10 mouse cellular contexts compared by ENCODE assay signal in the genomic region with DNA sequence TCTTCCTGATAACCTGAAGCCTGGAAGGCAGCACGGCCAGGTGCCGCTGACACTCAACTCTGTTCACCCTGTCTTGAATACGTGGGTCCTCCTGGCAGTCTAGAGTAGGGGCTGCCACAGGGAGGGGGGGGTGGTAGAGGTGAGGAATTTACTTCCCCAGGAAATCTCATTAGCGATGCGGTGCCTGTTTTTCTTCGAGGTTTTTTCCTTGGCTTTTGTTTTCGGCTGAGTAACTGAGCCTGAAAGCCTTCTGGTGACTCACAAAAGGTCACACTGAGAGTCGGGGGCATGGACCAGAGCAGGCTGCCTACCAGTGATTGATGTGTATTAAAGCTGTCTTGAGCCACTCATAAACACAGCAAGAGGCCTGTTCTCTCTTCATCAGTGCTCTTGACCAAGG.
DNase-seq lines count a peak whose midpoint lies in the region; ATAC-seq and TF ChIP-seq lines count a peak whose summit lies in the region.
"Had no signal": no experiment of that assay in that cellular context is flagged by ENCODE, and none has a peak within 500 bp of the region (broad histone marks: within the 10 kb centered on the region; RNA-seq: fewer than 3 reads in every experiment).

No protein-coding gene starts in this region.

- no peak overlapping the region for H3K27ac ChIP-seq in lung, postnatal 0 days (ENCODE audit: low read length)
- peak overlapping the region; percentile 80 for H3K27ac ChIP-seq in midbrain, embryonic 10.5 days (replicated peaks)
- H3K27ac ChIP-seq: embryonic facial prominence, embryonic 12.5 days had no signal

- TF ChIP-seq CTCF in lung, postnatal 0 days (IDR thresholded peaks at IDR 0.05): no peak
- no peak for TF ChIP-seq CTCF in lung, adult 2 months (IDR thresholded peaks at IDR 0.05; ENCODE audit: insufficient read depth, low read length)

- H3K9ac ChIP-seq in lung, postnatal 0 days (replicated peaks; ENCODE audit: low read depth): no peak overlapping the region
- H3K9ac ChIP-seq: embryonic facial prominence, embryonic 12.5 days had no signal

- peak; percentile 16 for DNase-seq in adrenal gland, postnatal 14 days
- DNase-seq in adrenal gland, adult 8-10 months: no peak
- DNase-seq in lung, postnatal 0 days (ENCODE audit: low spot score): peak; percentile 7
- no peak for DNase-seq in lung, adult 2 months
- peak; percentile 50 for DNase-seq in midbrain, embryonic 10.5 days (ENCODE audit: low spot score)
- peak; percentile 39 for DNase-seq in yolk sac, embryonic 10.5 days (ENCODE audit: low spot score)
- DNase-seq in right cerebral cortex, postnatal 36 days (ENCODE audit: low spot score in 2 of 2): no peak
- DNase-seq in spleen, postnatal 4 days (ENCODE audit: low spot score in 2 of 2): no peak
- DNase-seq: lung, postnatal 36 days had no signal

- no peak for TF ChIP-seq EP300 in lung, postnatal 0 days (IDR thresholded peaks at IDR 0.05)

- 20% methylated on average over 8 of the region's 8 CpGs for whole genome bisulfite sequencing in lung, postnatal 0 days
- WGBS in lung, adult 2 months: 16% methylated on average over 8 of the region's 8 CpGs
- WGBS in midbrain, embryonic 10.5 days: 8% methylated on average over 8 of the region's 8 CpGs

- no peak overlapping the region for H3K4me2 ChIP-seq in lung, postnatal 0 days (replicated peaks; ENCODE audit: low read depth, low read length)
- H3K4me2 ChIP-seq: embryonic facial prominence, embryonic 12.5 days had no signal

- no peaks in the 10 kb centered on the region for H3K36me3 ChIP-seq in lung, postnatal 0 days (ENCODE audit: insufficient read depth, low read length)
- H3K36me3 ChIP-seq in midbrain, embryonic 10.5 days: no peaks in the 10 kb centered on the region
- H3K36me3 ChIP-seq: embryonic facial prominence, embryonic 12.5 days had no signal

- no peak for ATAC-seq in lung, postnatal 0 days

- no peaks in the 10 kb centered on the region for H3K9me3 ChIP-seq in lung, postnatal 0 days (ENCODE audit: low read length)
- no peaks in the 10 kb centered on the region for H3K9me3 ChIP-seq in midbrain, embryonic 10.5 days (replicated peaks)
- H3K9me3 ChIP-seq: embryonic facial prominence, embryonic 12.5 days had no signal

- no peak overlapping the region for H3K4me3 ChIP-seq in lung, postnatal 0 days (ENCODE audit: low read depth, low read length)
- no peak overlapping the region for H3K4me3 ChIP-seq in lung, adult 2 months (replicated peaks; ENCODE audit: extremely low read depth, low read depth, low read length)
- H3K4me3 ChIP-seq in midbrain, embryonic 10.5 days: no peak overlapping the region
- H3K4me3 ChIP-seq: embryonic facial prominence, embryonic 12.5 days had no signal

- H3K27me3 ChIP-seq in lung, postnatal 0 days (replicated peaks; ENCODE audit: insufficient read depth, low read length): no peaks in the 10 kb centered on the region
- no peaks in the 10 kb centered on the region for H3K27me3 ChIP-seq in midbrain, embryonic 10.5 days (ENCODE audit: low read depth, poor library complexity, severe bottlenecking)
- H3K27me3 ChIP-seq: embryonic facial prominence, embryonic 12.5 days had no signal

- H3K4me1 ChIP-seq in lung, postnatal 0 days (ENCODE audit: insufficient read depth, low read depth, low read length): no peaks in the 10 kb centered on the region
- no peaks in the 10 kb centered on the region for H3K4me1 ChIP-seq in lung, adult 2 months (ENCODE audit: control insufficient read depth, insufficient read depth, low read length)
- H3K4me1 ChIP-seq in midbrain, embryonic 10.5 days: peaks cover 49% of the 10 kb centered on the region

- no peak for TF ChIP-seq POLR2A in lung, adult 2 months (IDR thresholded peaks at IDR 0.05; ENCODE audit: borderline replicate concordance, extremely low read depth, low read depth, low read length)

Comparison
In these comparisons a context has a peak if more than half of its experiments do, and no peak if none do; other contexts are left out.
1. DNase-seq: peak in adrenal gland, postnatal 14 days (single experiment), lung, postnatal 0 days (single experiment), midbrain, embryonic 10.5 days (single experiment) and yolk sac, embryonic 10.5 days (single experiment); none in adrenal gland, adult 8-10 months (single experiment), lung, adult 2 months (single experiment), right cerebral cortex, postnatal 36 days (0 of 2) and spleen, postnatal 4 days (0 of 2).